Mouse (Mus musculus) megakaryocyte, embryonic 14.5 days (primary cell): ENCODE data around the gene Mob4. TPM values are rescaled to one million over a fixed set of nuclear protein-coding genes. Genes with fewer than 3 reads are reported as not detected.

Experiments used
- H3K27me3 ChIP-seq: replicated peaks from 2 replicates; pipeline ENCODE3; 2012; ENCODE audit warnings: inconsistent platforms
- H3K36me3 ChIP-seq: replicated peaks from 2 replicates; pipeline ENCODE3; 2012; ENCODE audit warnings: low read length, inconsistent platforms, mixed read lengths
- H3K4me1 ChIP-seq: 2 replicates; pipeline ENCODE4 v1.6.1; 2012; ENCODE audit warnings: inconsistent platforms
- H3K4me3 ChIP-seq: replicated peaks from 2 replicates; pipeline ENCODE3; 2012; ENCODE audit warnings: moderate library complexity, mild to moderate bottlenecking, inconsistent platforms
- H3K9me3 ChIP-seq: 2 replicates; pipeline ENCODE4 v1.6.1; 2012; ENCODE audit warnings: inconsistent platforms
- FLI1 ChIP-seq: IDR thresholded peaks from 2 replicates; pipeline ENCODE4 v1.6.1; 2012; ENCODE audit warnings: low read length, inconsistent platforms, mixed read lengths
- GATA1 ChIP-seq: IDR thresholded peaks from 3 replicates; pipeline ENCODE4 v1.6.1; 2012; ENCODE audit warnings: mixed read lengths, low read length, inconsistent platforms, borderline replicate concordance
- polyA plus RNA-seq: library from polyadenylated mRNA; stranded (reverse); fragments of >175 nt; gene quantifications from 2 replicates; pipeline ENCODE4 v1.2.3, GENCODE M21; 2012; ENCODE audit warnings: low replicate concordance; ENCODE audit not compliant: insufficient read depth

Gene Mob4
- polyA plus RNA-seq, 1 experiment = 7.0 TPM

- peaks cover 21% of the 10 kb centered on the region for H3K9me3 ChIP-seq
- no peak overlapping the region for H3K4me3 ChIP-seq
- H3K36me3 ChIP-seq = no peaks in the 10 kb centered on the region
- no peaks in the 10 kb centered on the region for H3K4me1 ChIP-seq
- TF ChIP-seq GATA1 = no peak
- no peak for TF ChIP-seq FLI1
- H3K27me3 ChIP-seq = no peaks in the 10 kb centered on the region
Observed at GRCm38 (mm10) chr1:55174558-55175034, 43.6 kb downstream of the Mob4 start.

GRCm38 (mm10) chr1:55179917-55180566, 49.0 kb downstream of the Mob4 start:
- Histone ChIP-seq H3K4me3 (no peak overlapping the region), H3K27me3 (no peaks in the 10 kb centered on the region), H3K4me1 (no peaks in the 10 kb centered on the region), H3K36me3 (no peaks in the 10 kb centered on the region), H3K9me3 (peaks cover 14% of the 10 kb centered on the region)
- no peak for TF ChIP-seq GATA1
- TF ChIP-seq FLI1 = no peak

GRCm38 (mm10) chr1:55182392-55182791, 51.4 kb downstream of the Mob4 start:
- Histone ChIP-seq H3K27me3 (no peaks in the 10 kb centered on the region), H3K4me3 (no peak overlapping the region), H3K9me3 (peaks cover 9% of the 10 kb centered on the region; the same call in 1 of the 2 replicates), H3K4me1 (no peaks in the 10 kb centered on the region), H3K36me3 (no peaks in the 10 kb centered on the region)
- TF ChIP-seq GATA1 (no peak), FLI1 (no peak)

- H3K36me3 ChIP-seq = no peaks in the 10 kb centered on the region
- no peaks in the 10 kb centered on the region for H3K4me1 ChIP-seq
- no peak for TF ChIP-seq FLI1
- no peak for TF ChIP-seq GATA1
- no peaks in the 10 kb centered on the region for H3K27me3 ChIP-seq
- H3K9me3 ChIP-seq = 0 out of 2 replicates have a peak, but pooled peaks cover 4% of the 10 kb centered on the region
- no peak overlapping the region for H3K4me3 ChIP-seq
Observed at GRCm38 (mm10) chr1:55185718-55186117, 54.7 kb downstream of the Mob4 start.

- Histone ChIP-seq H3K9me3 (no peaks in the 10 kb centered on the region), H3K36me3 (no peaks in the 10 kb centered on the region), H3K4me3 (no peak overlapping the region), H3K4me1 (no peaks in the 10 kb centered on the region), H3K27me3 (no peaks in the 10 kb centered on the region)
- TF ChIP-seq FLI1 = no peak
- no peak for TF ChIP-seq GATA1
Observed at GRCm38 (mm10) chr1:55186592-55187210, 55.7 kb downstream of the Mob4 start.

- Histone ChIP-seq H3K27me3 (peaks cover 2% of the 10 kb centered on the region), H3K36me3 (no peaks in the 10 kb centered on the region), H3K4me1 (peaks cover 8% of the 10 kb centered on the region), H3K4me3 (no peak overlapping the region), H3K9me3 (no peaks in the 10 kb centered on the region)
- TF ChIP-seq GATA1 (no peak), FLI1 (no peak)
Observed at GRCm38 (mm10) chr1:55192015-55192414, 61.0 kb downstream of the Mob4 start.

GRCm38 (mm10) chr1:55192824-55193223, 61.8 kb downstream of the Mob4 start:
- Histone ChIP-seq H3K27me3 (peaks cover 2% of the 10 kb centered on the region), H3K4me1 (peaks cover 8% of the 10 kb centered on the region), H3K36me3 (no peaks in the 10 kb centered on the region), H3K9me3 (no peaks in the 10 kb centered on the region), H3K4me3 (no peak overlapping the region)
- TF ChIP-seq GATA1 (no peak), FLI1 (no peak)

GRCm38 (mm10) chr1:55193316-55193715, 62.3 kb downstream of the Mob4 start:
- peaks cover 2% of the 10 kb centered on the region for H3K27me3 ChIP-seq
- H3K9me3 ChIP-seq = no peaks in the 10 kb centered on the region
- H3K4me3 ChIP-seq = no peak overlapping the region
- no peaks in the 10 kb centered on the region for H3K36me3 ChIP-seq
- TF ChIP-seq GATA1 (no peak), FLI1 (no peak)
- H3K4me1 ChIP-seq = peaks cover 8% of the 10 kb centered on the region

GRCm38 (mm10) chr1:55194064-55194915, 63.3 kb downstream of the Mob4 start:
- Histone ChIP-seq H3K4me1 (peaks cover 12% of the 10 kb centered on the region), H3K27me3 (peaks cover 2% of the 10 kb centered on the region), H3K9me3 (no peaks in the 10 kb centered on the region), H3K4me3 (no peak overlapping the region), H3K36me3 (no peaks in the 10 kb centered on the region)
- no peak for TF ChIP-seq FLI1
- TF ChIP-seq GATA1 = no peak
